Mouse (Mus musculus) hindbrain, embryonic 12.5 days (tissue): Measurements from ENCODE around the gene Slc2a5. TPM values are rescaled to one million over a fixed set of nuclear protein-coding genes. Genes with fewer than 3 reads are reported as not detected.

ENCODE experiments used
- ATAC-seq: fragments of 200-750 bp; cut with Nextera tagmentation; 2 replicates; pipeline ENCODE4 v1.8.0; 2017; ENCODE audit warnings: moderate TSS enrichment; ENCODE audit not compliant: low FRiP score
- H3K27ac ChIP-seq: fragments of 300-500 bp; sonication (generic); 2 replicates; pipeline ENCODE4 v1.5.1; 2016; ENCODE audit warnings: mild to moderate bottlenecking
- H3K27me3 ChIP-seq: fragments of 300-500 bp; sonication (generic); 2 replicates; pipeline ENCODE4 v1.6.1; 2016; ENCODE audit warnings: mild to moderate bottlenecking
- H3K36me3 ChIP-seq: fragments of 300-500 bp; sonication (generic); 2 replicates; pipeline ENCODE4 v1.6.1; 2016; ENCODE audit warnings: mild to moderate bottlenecking
- H3K4me1 ChIP-seq: fragments of 300-500 bp; sonication (generic); 2 replicates; pipeline ENCODE4 v1.6.1; 2016
- H3K4me2 ChIP-seq: fragments of 300-500 bp; sonication (generic); replicated peaks from 2 replicates; pipeline ENCODE4 v1.6.1; 2016; ENCODE audit warnings: mild to moderate bottlenecking
- H3K4me3 ChIP-seq: fragments of 300-500 bp; sonication (generic); 2 replicates; pipeline ENCODE4 v1.5.1; 2016; ENCODE audit warnings: mild to moderate bottlenecking
- H3K9ac ChIP-seq: fragments of 300-500 bp; sonication (generic); 2 replicates; pipeline ENCODE4 v1.6.1; 2016; ENCODE audit warnings: mild to moderate bottlenecking, moderate library complexity
- H3K9me3 ChIP-seq: fragments of 300-500 bp; sonication (generic); replicated peaks from 2 replicates; pipeline ENCODE4 v1.6.1; 2016; ENCODE audit warnings: mild to moderate bottlenecking
- WGBS: fragments of 180-500 bp; shearing (Covaris S2); methylation state at CpG from one replicate; pipeline ENCODE4 v1.1.7; 2016; 5-methylcytosine and 5-hydroxymethylcytosine counted together
- polyA plus RNA-seq: library from polyadenylated mRNA; unstranded; fragments of >200 nt; fragmentation: Nextera tagmentation; extraction: Ambion mirVana; gene quantifications from 2 replicates; pipeline ENCODE4 v1.2.1, GENCODE M21; 2016

Slc2a5 gene
- polyA plus RNA-seq, 1 experiment from 2014 or later: 1.7 TPM

DNA sequence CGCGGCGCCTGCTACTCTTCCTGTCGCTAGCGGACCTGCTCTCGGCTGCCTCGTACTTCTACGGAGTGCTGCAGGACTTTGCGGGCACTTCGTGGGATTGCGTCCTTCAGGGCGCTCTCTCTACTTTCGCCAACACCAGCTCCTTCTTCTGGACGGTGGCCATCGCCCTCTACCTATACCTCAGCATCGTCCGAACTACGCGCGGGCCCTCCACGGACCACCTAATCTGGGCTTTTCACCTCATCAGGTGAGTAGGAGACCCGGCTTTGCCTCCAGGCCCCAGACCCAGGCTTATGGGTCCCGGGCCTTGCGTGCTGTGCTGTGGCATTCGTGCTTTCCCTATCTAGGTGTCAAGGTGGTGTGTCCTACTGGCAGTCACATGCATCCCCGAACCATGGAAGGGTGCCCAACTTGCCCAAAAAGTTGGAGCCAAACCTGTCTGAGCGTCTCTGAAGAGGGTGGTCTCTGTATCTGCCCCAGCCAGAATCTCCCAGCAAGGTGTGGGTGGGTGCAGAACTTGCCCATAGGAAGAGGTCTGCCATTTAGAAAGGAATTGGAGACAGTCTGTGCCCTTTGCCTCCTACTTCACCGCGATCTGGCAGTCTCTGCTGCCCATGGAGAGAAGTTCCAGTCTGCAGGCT is 31.1 kb upstream of the Slc2a5 start:
- peak overlapping the region; percentile 66 for H3K9ac ChIP-seq
- no peak; the same call in 1 of the 2 replicates for ATAC-seq
- H3K9me3 ChIP-seq: no peaks in the 10 kb centered on the region; the same call in 1 of the 2 replicates
- peak overlapping the region; percentile 99 for H3K4me2 ChIP-seq
- H3K27me3 ChIP-seq: peaks cover 25% of the 10 kb centered on the region
- 16% methylated on average over 29 of the region's 29 CpGs for WGBS
- H3K4me1 ChIP-seq: peaks cover 16% of the 10 kb centered on the region
- no peaks in the 10 kb centered on the region for H3K36me3 ChIP-seq
- H3K4me3 ChIP-seq: peak overlapping the region; percentile 53
- H3K27ac ChIP-seq: no peak overlapping the region

DNA sequence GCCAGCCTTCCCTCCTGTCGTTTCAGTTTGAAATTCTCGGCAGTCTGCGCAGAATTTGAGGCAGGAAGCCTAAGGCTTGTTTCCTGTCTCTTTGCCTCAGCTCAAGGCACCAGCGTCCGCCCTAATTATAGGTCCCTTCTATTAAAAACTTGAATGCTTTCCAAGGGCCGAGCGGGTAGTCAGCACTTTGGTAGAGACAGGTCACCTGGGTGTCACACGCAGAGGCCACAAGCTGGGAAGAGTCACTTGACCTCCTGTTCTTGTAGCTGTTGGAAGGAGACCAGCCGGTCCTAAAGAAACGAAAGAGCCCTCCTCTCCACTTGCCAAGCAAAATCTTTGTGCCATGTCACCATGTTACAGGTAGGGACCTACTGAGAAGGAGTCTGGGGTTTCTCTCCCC is 30.0 kb upstream of the Slc2a5 start:
- H3K27ac ChIP-seq: no peak overlapping the region
- H3K36me3 ChIP-seq: no peaks in the 10 kb centered on the region
- no peak overlapping the region for H3K4me3 ChIP-seq
- WGBS: 78% methylated on average over 10 of the region's 10 CpGs
- peaks cover 25% of the 10 kb centered on the region for H3K27me3 ChIP-seq
- peaks cover 22% of the 10 kb centered on the region for H3K4me1 ChIP-seq
- ATAC-seq: no peak
- no peak overlapping the region for H3K9ac ChIP-seq
- no peaks in the 10 kb centered on the region; the same call in 1 of the 2 replicates for H3K9me3 ChIP-seq
- no peak overlapping the region for H3K4me2 ChIP-seq

DNA sequence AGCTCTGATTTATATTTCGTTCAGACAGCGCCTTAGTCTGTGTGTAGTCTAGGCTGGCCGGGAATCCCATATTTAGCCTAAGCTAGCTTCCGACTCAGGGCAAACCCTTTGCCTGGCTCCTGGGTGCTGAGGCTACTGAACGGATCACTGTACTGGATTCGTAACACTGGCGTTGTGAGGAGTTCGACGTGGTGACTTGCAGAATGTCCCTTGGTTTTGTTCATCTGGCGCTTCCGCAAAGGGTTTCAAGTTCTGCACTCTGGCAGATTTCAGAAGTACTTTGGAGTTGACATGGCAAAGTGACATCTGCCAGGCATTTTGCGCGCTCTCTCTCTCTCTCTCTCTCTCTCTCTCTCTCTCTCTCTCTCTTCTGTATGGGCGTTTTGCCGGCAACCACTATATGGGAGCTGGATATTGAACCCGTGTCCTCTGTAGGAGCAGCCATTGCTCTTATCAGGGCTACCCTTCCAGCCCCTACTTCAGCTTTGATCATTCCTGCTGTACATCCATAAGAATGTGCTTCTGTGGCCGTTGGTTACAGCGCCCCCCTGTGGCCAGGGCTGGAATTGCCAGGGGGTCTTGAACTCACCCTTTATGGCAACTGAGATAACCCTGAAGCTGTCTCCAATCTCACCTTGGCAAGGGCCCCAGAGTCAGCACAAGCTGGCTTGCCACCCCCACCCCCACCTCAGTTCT is 27.0 kb upstream of the Slc2a5 start:
- peaks cover 25% of the 10 kb centered on the region for H3K27me3 ChIP-seq
- 86% methylated on average over 18 of the region's 18 CpGs for WGBS
- H3K9ac ChIP-seq: no peak overlapping the region
- no peak for ATAC-seq
- no peak overlapping the region for H3K4me2 ChIP-seq
- H3K27ac ChIP-seq: no peak overlapping the region
- no peaks in the 10 kb centered on the region for H3K36me3 ChIP-seq
- no peak overlapping the region for H3K4me3 ChIP-seq
- H3K9me3 ChIP-seq: no peaks in the 10 kb centered on the region
- H3K4me1 ChIP-seq: peaks cover 28% of the 10 kb centered on the region

DNA sequence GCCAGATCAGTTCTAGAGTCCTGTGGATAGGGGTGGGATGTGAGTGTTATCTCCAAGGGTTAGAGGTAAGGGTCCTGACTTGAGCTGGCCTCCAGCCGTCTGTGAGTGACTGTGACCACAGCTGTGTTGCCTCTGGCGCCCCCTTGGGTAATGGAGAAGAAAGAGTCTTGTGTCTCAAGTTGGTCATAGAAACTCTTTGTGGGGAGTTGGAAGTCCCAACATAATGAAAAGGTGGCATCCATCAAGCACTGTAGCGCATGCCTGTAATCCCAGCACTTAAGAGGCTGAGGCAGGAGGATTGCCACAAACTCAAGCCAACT is 26.5 kb upstream of the Slc2a5 start:
- Histone ChIP-seq H3K4me1 (peaks cover 23% of the 10 kb centered on the region), H3K27me3 (peaks cover 25% of the 10 kb centered on the region), H3K4me2 (no peak overlapping the region), H3K9me3 (no peaks in the 10 kb centered on the region), H3K4me3 (no peak overlapping the region), H3K27ac (no peak overlapping the region), H3K36me3 (no peaks in the 10 kb centered on the region), H3K9ac (no peak overlapping the region)
- ATAC-seq: no peak
- 59% methylated on average over 3 of the region's 3 CpGs for WGBS

DNA sequence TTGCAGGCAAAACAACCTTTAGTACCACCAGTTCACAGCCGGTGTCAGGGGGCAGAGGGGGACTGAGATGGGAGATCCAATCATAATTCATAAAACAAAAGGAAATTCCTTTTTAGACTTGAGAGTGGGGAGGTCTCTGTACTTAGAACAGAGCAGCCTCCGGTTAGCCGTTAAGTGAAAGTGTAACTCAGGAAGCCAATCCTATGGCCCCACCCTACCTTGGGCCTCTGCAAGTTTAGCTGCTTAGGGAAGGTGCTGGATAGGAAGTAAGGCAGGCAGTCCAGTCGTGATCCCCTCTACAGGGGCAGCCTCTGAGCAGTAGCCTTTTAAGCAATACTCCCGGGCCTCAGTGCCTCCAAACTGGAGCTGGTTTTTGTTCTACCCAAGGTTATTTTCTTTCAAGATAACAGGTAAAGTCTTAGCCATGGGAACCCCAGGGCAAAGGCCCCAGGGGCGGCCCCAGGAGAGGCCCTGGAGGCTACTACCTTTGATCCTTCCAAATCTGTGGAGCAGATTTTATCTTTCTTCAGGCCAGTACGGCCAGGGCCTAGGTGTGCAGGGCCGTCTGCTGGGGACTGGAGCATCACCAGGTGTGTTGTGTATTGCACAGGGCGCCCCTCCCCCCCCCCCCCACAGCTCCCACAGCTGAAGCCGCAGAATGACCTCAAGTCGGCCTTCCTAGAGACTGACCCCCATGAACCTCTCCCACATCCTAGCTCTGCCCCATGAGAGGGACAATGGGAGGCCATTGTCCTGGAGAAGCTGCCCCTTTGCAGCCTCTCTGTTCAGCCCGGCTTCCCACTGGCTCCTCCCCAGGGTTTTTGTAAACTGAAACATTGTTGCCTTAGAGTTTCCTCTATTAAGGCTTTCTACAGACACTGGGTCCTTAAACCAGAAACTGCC is 25.3 kb upstream of the Slc2a5 start:
- H3K27me3 ChIP-seq: peaks cover 21% of the 10 kb centered on the region
- H3K9me3 ChIP-seq: no peaks in the 10 kb centered on the region
- 0 out of 2 replicates have a peak overlapping the region, but pooled peaks have one; percentile 12 for H3K27ac ChIP-seq
- 22% methylated on average over 11 of the region's 12 CpGs for WGBS
- no peak overlapping the region for H3K4me3 ChIP-seq
- ATAC-seq: no peak
- no peaks in the 10 kb centered on the region for H3K36me3 ChIP-seq
- no peak overlapping the region for H3K9ac ChIP-seq
- peaks cover 15% of the 10 kb centered on the region for H3K4me1 ChIP-seq
- H3K4me2 ChIP-seq: no peak overlapping the region

- no peaks in the 10 kb centered on the region for H3K9me3 ChIP-seq
- WGBS: 10% methylated on average over 5 of the region's 5 CpGs
- H3K4me3 ChIP-seq: no peak overlapping the region
- no peaks in the 10 kb centered on the region for H3K36me3 ChIP-seq
- no peak overlapping the region for H3K27ac ChIP-seq
- no peak overlapping the region for H3K9ac ChIP-seq
- no peak overlapping the region for H3K4me2 ChIP-seq
- ATAC-seq: no peak
- H3K27me3 ChIP-seq: peaks cover 18% of the 10 kb centered on the region
- peaks cover 15% of the 10 kb centered on the region for H3K4me1 ChIP-seq
These were observed 24.7 kb upstream of the Slc2a5 start for GRCm38 (mm10) chr4:150094463-150094789.

- H3K27ac ChIP-seq: no peak overlapping the region
- H3K36me3 ChIP-seq: no peaks in the 10 kb centered on the region
- peaks cover 15% of the 10 kb centered on the region for H3K4me1 ChIP-seq
- no peak overlapping the region for H3K4me2 ChIP-seq
- no peak overlapping the region for H3K4me3 ChIP-seq
- H3K9ac ChIP-seq: no peak overlapping the region
- H3K9me3 ChIP-seq: no peaks in the 10 kb centered on the region
- H3K27me3 ChIP-seq: peaks cover 17% of the 10 kb centered on the region
- 75% methylated on average over 7 of the region's 7 CpGs for WGBS
- no peak for ATAC-seq
These were observed 22.8 kb upstream of the Slc2a5 start for GRCm38 (mm10) chr4:150096309-150096708.

- Histone ChIP-seq H3K9ac (no peak overlapping the region), H3K4me2 (no peak overlapping the region), H3K36me3 (no peaks in the 10 kb centered on the region), H3K27me3 (peaks cover 14% of the 10 kb centered on the region), H3K4me3 (no peak overlapping the region), H3K9me3 (no peaks in the 10 kb centered on the region), H3K27ac (no peak overlapping the region), H3K4me1 (peaks cover 15% of the 10 kb centered on the region)
- WGBS: 92% methylated on average over 4 of the region's 4 CpGs
- no peak for ATAC-seq
These were observed 21.2 kb upstream of the Slc2a5 start for GRCm38 (mm10) chr4:150097847-150098246.

DNA sequence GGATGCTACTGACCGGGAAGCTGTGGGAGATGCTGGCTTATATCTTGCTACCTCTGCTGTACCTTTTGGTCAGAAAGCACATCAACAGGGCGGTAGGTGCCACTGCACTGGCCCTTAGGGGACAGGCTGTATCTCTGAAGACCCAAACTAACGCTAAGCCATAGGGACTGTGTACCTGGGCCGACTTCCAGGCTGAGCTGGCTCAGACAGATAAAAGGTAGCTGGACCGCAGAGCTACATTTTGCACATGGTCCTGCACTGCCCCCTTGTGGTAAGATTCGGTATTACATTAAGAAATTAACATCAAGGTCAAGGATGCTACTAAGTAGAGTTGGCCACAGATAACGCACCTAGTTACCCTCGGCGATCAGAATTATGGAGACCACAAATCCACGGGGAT is 20.2 kb upstream of the Slc2a5 start:
- Histone ChIP-seq H3K4me2 (no peak overlapping the region), H3K36me3 (no peaks in the 10 kb centered on the region), H3K4me1 (peaks cover 12% of the 10 kb centered on the region), H3K9me3 (no peaks in the 10 kb centered on the region), H3K27me3 (peaks cover 14% of the 10 kb centered on the region), H3K9ac (no peak overlapping the region), H3K4me3 (no peak overlapping the region), H3K27ac (no peak overlapping the region)
- ATAC-seq: no peak
- 25% methylated on average over 10 of the region's 10 CpGs for WGBS

- no peak for ATAC-seq
- Histone ChIP-seq H3K4me1 (no peaks in the 10 kb centered on the region), H3K36me3 (no peaks in the 10 kb centered on the region), H3K9me3 (no peaks in the 10 kb centered on the region), H3K4me2 (no peak overlapping the region), H3K4me3 (no peak overlapping the region), H3K27me3 (peaks cover 14% of the 10 kb centered on the region), H3K9ac (no peak overlapping the region), H3K27ac (no peak overlapping the region)
- 89% methylated on average over 7 of the region's 7 CpGs for WGBS
These were observed 16.3 kb upstream of the Slc2a5 start for GRCm38 (mm10) chr4:150102822-150103221.

- Histone ChIP-seq H3K27me3 (no peaks in the 10 kb centered on the region), H3K4me1 (no peaks in the 10 kb centered on the region), H3K4me3 (no peak overlapping the region), H3K4me2 (no peak overlapping the region), H3K36me3 (no peaks in the 10 kb centered on the region), H3K9me3 (no peaks in the 10 kb centered on the region), H3K9ac (no peak overlapping the region), H3K27ac (no peak overlapping the region)
- ATAC-seq: no peak
- 67% methylated on average over 7 of the region's 7 CpGs for WGBS
These were observed 13.4 kb upstream of the Slc2a5 start for GRCm38 (mm10) chr4:150105671-150106070.

GRCm38 (mm10) chr4:150106637-150107036 is 12.4 kb upstream of the Slc2a5 start:
- H3K27me3 ChIP-seq: no peaks in the 10 kb centered on the region
- H3K36me3 ChIP-seq: no peaks in the 10 kb centered on the region
- no peak overlapping the region for H3K4me2 ChIP-seq
- no peak overlapping the region for H3K4me3 ChIP-seq
- H3K27ac ChIP-seq: no peak overlapping the region
- no peaks in the 10 kb centered on the region for H3K4me1 ChIP-seq
- no peak overlapping the region for H3K9ac ChIP-seq
- ATAC-seq: no peak
- H3K9me3 ChIP-seq: no peaks in the 10 kb centered on the region
- WGBS: 77% methylated on average over 5 of the region's 5 CpGs
